18 mouse cellular contexts compared by ENCODE assay signal in the genomic region with DNA sequence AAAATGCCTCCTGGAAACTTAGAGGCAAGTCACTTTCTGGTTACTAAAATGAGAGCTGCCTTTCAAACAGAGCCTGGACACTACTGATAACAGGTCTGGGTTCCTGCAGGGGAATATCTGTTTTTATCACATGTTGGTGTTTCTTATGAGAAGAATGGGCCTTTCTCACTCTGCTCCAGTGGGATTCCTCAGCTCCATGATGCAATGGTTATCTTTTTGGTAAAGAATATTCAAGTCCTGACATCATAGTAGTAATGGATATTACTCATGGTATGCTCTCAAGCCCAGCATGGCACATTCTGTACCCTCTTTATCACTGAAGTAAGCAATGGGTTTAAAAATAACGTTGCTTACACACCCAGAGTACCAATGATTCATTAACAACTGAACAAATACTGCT. TPM values are rescaled to one million over a fixed set of nuclear protein-coding genes. Genes with fewer than 3 reads are reported as not detected.
DNase-seq lines count a peak whose midpoint lies in the region; ATAC-seq and TF ChIP-seq lines count a peak whose summit lies in the region.
"Had no signal": no experiment of that assay in that cellular context is flagged by ENCODE, and none has a peak within 500 bp of the region (broad histone marks: within the 10 kb centered on the region; RNA-seq: fewer than 3 reads in every experiment).

No protein-coding gene starts in this region.

- H3K4me1 ChIP-seq in heart, postnatal 0 days (ENCODE audit: control insufficient read depth, insufficient read depth): peaks cover 20% of the 10 kb centered on the region
- H3K4me1 ChIP-seq in G1E (ENCODE audit: insufficient read depth, low read depth, low read length): peaks cover 70% of the 10 kb centered on the region
- peaks cover 58% of the 10 kb centered on the region for H3K4me1 ChIP-seq in liver, embryonic 16.5 days (ENCODE audit: control insufficient read depth, low read depth, low read length)
- peaks cover 8% of the 10 kb centered on the region; the same call in 1 of the 2 replicates for H3K4me1 ChIP-seq in hindbrain, embryonic 14.5 days (replicated peaks; ENCODE audit: control insufficient read depth, insufficient read depth, low read length)

- no peak overlapping the region for H3K4me2 ChIP-seq in heart, postnatal 0 days (ENCODE audit: low read depth, low read length)
- H3K4me2 ChIP-seq in liver, embryonic 16.5 days (ENCODE audit: low read depth, low read length): peak overlapping the region; percentile 44
- H3K4me2 ChIP-seq in hindbrain, embryonic 14.5 days (replicated peaks): no peak overlapping the region
- H3K4me2 ChIP-seq: embryonic facial prominence, embryonic 12.5 days; forebrain, embryonic 12.5 days; lung, embryonic 14.5 days; midbrain, embryonic 13.5 days had no signal

- no peak overlapping the region for H3K9ac ChIP-seq in heart, postnatal 0 days (replicated peaks; ENCODE audit: low read depth, low read length)
- no peak overlapping the region for H3K9ac ChIP-seq in liver, embryonic 16.5 days (ENCODE audit: low read depth, low read length)
- no peak overlapping the region for H3K9ac ChIP-seq in hindbrain, embryonic 14.5 days
- H3K9ac ChIP-seq: embryonic facial prominence, embryonic 12.5 days; forebrain, embryonic 12.5 days; lung, embryonic 14.5 days; midbrain, embryonic 13.5 days had no signal

- peak; percentile 91; the same call in 1 of the 2 replicates for TF ChIP-seq EP300 in heart, postnatal 0 days (IDR thresholded peaks at IDR 0.05; ENCODE audit: low read depth)

- no peaks in the 10 kb centered on the region for H3K36me3 ChIP-seq in heart, postnatal 0 days (replicated peaks; ENCODE audit: control insufficient read depth, insufficient read depth, low read length)
- peaks cover 31% of the 10 kb centered on the region for H3K36me3 ChIP-seq in G1E (replicated peaks)
- H3K36me3 ChIP-seq in liver, embryonic 16.5 days (ENCODE audit: control insufficient read depth, insufficient read depth): peaks cover 10% of the 10 kb centered on the region
- H3K36me3 ChIP-seq in hindbrain, embryonic 14.5 days (replicated peaks; ENCODE audit: control insufficient read depth, insufficient read depth): no peaks in the 10 kb centered on the region
- H3K36me3 ChIP-seq: embryonic facial prominence, embryonic 12.5 days had no signal

- H3K27me3 ChIP-seq in heart, postnatal 0 days (ENCODE audit: control insufficient read depth, insufficient read depth, low read length): no peaks in the 10 kb centered on the region
- no peaks in the 10 kb centered on the region for H3K27me3 ChIP-seq in G1E (ENCODE audit: insufficient read depth, low read length)
- no peaks in the 10 kb centered on the region for H3K27me3 ChIP-seq in liver, embryonic 16.5 days (ENCODE audit: control insufficient read depth, insufficient read depth, low read depth, low read length)
- no peaks in the 10 kb centered on the region for H3K27me3 ChIP-seq in hindbrain, embryonic 14.5 days (ENCODE audit: control insufficient read depth, insufficient read depth, low read length)
- H3K27me3 ChIP-seq: CH12.LX; embryonic facial prominence, embryonic 12.5 days; forebrain, embryonic 12.5 days; midbrain, embryonic 13.5 days had no signal

- DNase-seq in heart, postnatal 0 days (ENCODE audit: low spot score): peak; percentile 77
- no peak for DNase-seq in heart, adult 8-10 months (ENCODE audit: low spot score)
- DNase-seq in G1E (ENCODE audit: low spot score): no peak
- DNase-seq in hindbrain, embryonic 14.5 days (ENCODE audit: low spot score): no peak
- DNase-seq in cerebellum, adult 8-10 months: no peak
- DNase-seq: cerebellum, postnatal 14 days; left cerebral cortex, postnatal 4 days; lung, embryonic 14.5 days; right cerebral cortex, postnatal 25 days had no signal

- WGBS in heart, postnatal 0 days: 12% methylated on average over 1 of the region's 1 CpGs
- WGBS in liver, embryonic 16.5 days (ENCODE audit: insufficient replicate concordance): 19% methylated on average over 1 of the region's 1 CpGs
- WGBS in hindbrain, embryonic 14.5 days: 84% methylated on average over 1 of the region's 1 CpGs

- no peaks in the 10 kb centered on the region for H3K9me3 ChIP-seq in heart, postnatal 0 days (replicated peaks; ENCODE audit: control insufficient read depth, low read length)
- no peaks in the 10 kb centered on the region for H3K9me3 ChIP-seq in G1E (replicated peaks)
- no peaks in the 10 kb centered on the region for H3K9me3 ChIP-seq in liver, embryonic 16.5 days (replicated peaks; ENCODE audit: control insufficient read depth, low read length)
- H3K9me3 ChIP-seq in hindbrain, embryonic 14.5 days (ENCODE audit: control insufficient read depth, low read length): no peaks in the 10 kb centered on the region
- H3K9me3 ChIP-seq: embryonic facial prominence, embryonic 12.5 days; forebrain, embryonic 12.5 days; heart, embryonic 10.5 days; midbrain, embryonic 13.5 days had no signal

- H3K27ac ChIP-seq in heart, postnatal 0 days (ENCODE audit: low read depth): peak overlapping the region; percentile 77
- H3K27ac ChIP-seq in liver, embryonic 16.5 days (ENCODE audit: low read length): peak overlapping the region; percentile 76
- H3K27ac ChIP-seq in hindbrain, embryonic 14.5 days: no peak overlapping the region
- H3K27ac ChIP-seq: embryonic facial prominence, embryonic 12.5 days; forebrain, embryonic 12.5 days; kidney, postnatal 0 days; midbrain, embryonic 13.5 days had no signal

- H3K4me3 ChIP-seq in heart, postnatal 0 days (ENCODE audit: low read depth, low read length): no peak overlapping the region
- no peak overlapping the region for H3K4me3 ChIP-seq in G1E (ENCODE audit: low read depth, low read length)
- H3K4me3 ChIP-seq in liver, embryonic 16.5 days (ENCODE audit: low read depth, low read length): peak overlapping the region; percentile 10
- H3K4me3 ChIP-seq in hindbrain, embryonic 14.5 days (replicated peaks; ENCODE audit: low read length): no peak overlapping the region
- H3K4me3 ChIP-seq: embryonic facial prominence, embryonic 12.5 days; forebrain, embryonic 12.5 days; heart, embryonic 10.5 days; midbrain, embryonic 13.5 days had no signal

- ATAC-seq in heart, postnatal 0 days (ENCODE audit: insufficient read depth, low read depth): peak; percentile 84
- ATAC-seq in G1E (ENCODE audit: extremely low read depth, insufficient number of reproducible peaks, low FRiP score, poor library complexity, severe bottlenecking): peak; percentile 79
- peak; percentile 83 for ATAC-seq in common myeloid progenitor, adult 5-6 weeks (replicated peaks; ENCODE audit: low read depth, poor library complexity, severe bottlenecking)
- ATAC-seq in liver, embryonic 16.5 days (ENCODE audit: low read depth): peak; percentile 96
- ATAC-seq in hindbrain, embryonic 14.5 days (ENCODE audit: low FRiP score): no peak
- no peak for ATAC-seq in CD4-positive, CD25-positive, alpha-beta regulatory T cell, adult 4 months
- ATAC-seq: midbrain, embryonic 13.5 days had no signal

- TF ChIP-seq CTCF in heart, postnatal 0 days (IDR thresholded peaks at IDR 0.05; ENCODE audit: low read depth): no peak
- TF ChIP-seq CTCF in G1E (IDR thresholded peaks at IDR 0.05; ENCODE audit: low read depth, low read length): no peak

RNA-seq across cellular contexts. Expression of a gene that starts 40.0 kb away (rescaled TPM):
- total RNA-seq in heart, postnatal 0 days (2014; rRNA removed; ENCODE audit: low replicate concordance): 0.77 and 1.6 TPM in 2 replicates
- polyA plus RNA-seq in heart, postnatal 0 days (2015; fragmentation: Nextera tagmentation; extraction: Ambion mirVana): 0.64 and 0.74 TPM in 2 replicates
- 1 to 10 TPM in 3 of 4 experiments, under 1 TPM in 1; 0.87 to 3.9 (median 1.6) TPM for total RNA-seq in heart, adult 8-10 months (2022)
- 8.1 and 13.2 TPM in 2 replicates for total RNA-seq in G1E (2014; fragmentation: Nextera tagmentation)
- 3.2 and 3.5 TPM in 2 replicates for total RNA-seq in G1E (2017)
- polyA plus RNA-seq in G1E (2012): 1.2 TPM in 2 replicates
- 23.1 and 33.0 TPM in 2 replicates for total RNA-seq in common myeloid progenitor, adult 5-6 weeks (2017)
- polyA plus RNA-seq in liver, embryonic 16.5 days (2015; fragmentation: Nextera tagmentation; extraction: Ambion mirVana): 10.8 and 12.8 TPM in 2 replicates
- 1.6 and 2.2 TPM in 2 replicates for polyA plus RNA-seq in hindbrain, embryonic 14.5 days (2014; fragmentation: Nextera tagmentation; extraction: Ambion mirVana)
- polyA plus RNA-seq in CD4-positive, CD25-positive, alpha-beta regulatory T cell, adult 4 months (2017; shearing (Covaris generic)): under 1 TPM in 1 of 2 experiments, not detected in 1; 0.91 TPM
- total RNA-seq: CH12.LX had no signal

RNA-seq across cellular contexts. Expression of a gene that starts 40.7 kb away (rescaled TPM):
- 39.2 and 45.0 TPM in 2 replicates for total RNA-seq in heart, postnatal 0 days (2014; rRNA removed; ENCODE audit: low replicate concordance)
- 9.4 and 9.8 TPM in 2 replicates for polyA plus RNA-seq in heart, postnatal 0 days (2015; fragmentation: Nextera tagmentation; extraction: Ambion mirVana)
- total RNA-seq in heart, adult 8-10 months (2022): 100 to 1,000 TPM in 3 of 4 experiments, 10 to 100 TPM in 1; 94.2 to 109 (median 105) TPM
- 97.9 and 113 TPM in 2 replicates for total RNA-seq in G1E (2014; fragmentation: Nextera tagmentation)
- 4.6 and 5.5 TPM in 2 replicates for total RNA-seq in G1E (2017)
- 37.6 and 39.6 TPM in 2 replicates for polyA plus RNA-seq in G1E (2012)
- 10.3 and 16.4 TPM in 2 replicates for total RNA-seq in common myeloid progenitor, adult 5-6 weeks (2017)
- 17.5 and 19.8 TPM in 2 replicates for polyA plus RNA-seq in liver, embryonic 16.5 days (2015; fragmentation: Nextera tagmentation; extraction: Ambion mirVana)
- 33.8 and 36.9 TPM in 2 replicates for polyA plus RNA-seq in hindbrain, embryonic 14.5 days (2014; fragmentation: Nextera tagmentation; extraction: Ambion mirVana)
- polyA plus RNA-seq in CD4-positive, CD25-positive, alpha-beta regulatory T cell, adult 4 months (2017; shearing (Covaris generic)): 10 to 100 TPM; 16.1 to 16.5 TPM

Comparison
In these comparisons a context has a peak if more than half of its experiments do, and no peak if none do; other contexts are left out.
1. ATAC-seq: peak in heart, postnatal 0 days (single experiment), G1E (single experiment), common myeloid progenitor, adult 5-6 weeks (single experiment) and liver, embryonic 16.5 days (single experiment); none in hindbrain, embryonic 14.5 days (single experiment) and CD4-positive, CD25-positive, alpha-beta regulatory T cell, adult 4 months (single experiment).